Mouse (Mus musculus) C2C12 (cell line): ENCODE measurements around the gene Fsd1l.

Source experiments
- CTCF ChIP-seq: IDR thresholded peaks from one replicate; pipeline ENCODE4 v1.5.1; 2011; ENCODE audit not compliant: control insufficient read depth, insufficient read depth, insufficient read length
- MAX ChIP-seq: IDR thresholded peaks from one replicate; pipeline ENCODE4 v1.6.1; 2011; ENCODE audit warnings: mild to moderate bottlenecking, control low read depth
- MYOD1 ChIP-seq: IDR thresholded peaks from one replicate; pipeline ENCODE4 v1.6.1; 2011; ENCODE audit warnings: low read depth; ENCODE audit not compliant: control insufficient read depth, insufficient read length
- MYOG ChIP-seq: IDR thresholded peaks from one replicate; pipeline ENCODE4 v1.6.1; 2011; ENCODE audit not compliant: control insufficient read depth, insufficient read length; ENCODE audit errors: extremely low read depth
- USF1 ChIP-seq: IDR thresholded peaks from one replicate; pipeline ENCODE4 v1.6.1; 2011; ENCODE audit warnings: low read depth, mild to moderate bottlenecking, control low read depth, moderate library complexity

GRCm38 (mm10) chr4:53592386-53592785 is 38.9 kb upstream of the Fsd1l start:
- TF ChIP-seq MYOD1 (no peak), CTCF (no peak), MYOG (no peak), USF1 (no peak), MAX (no peak)
